Mouse (Mus musculus): ENCODE measurements around the gene Lrp4.
A peak's percentile ranks its signal among the peaks of the same experiment; 100 is the strongest.

Lrp4 gene

DNA sequence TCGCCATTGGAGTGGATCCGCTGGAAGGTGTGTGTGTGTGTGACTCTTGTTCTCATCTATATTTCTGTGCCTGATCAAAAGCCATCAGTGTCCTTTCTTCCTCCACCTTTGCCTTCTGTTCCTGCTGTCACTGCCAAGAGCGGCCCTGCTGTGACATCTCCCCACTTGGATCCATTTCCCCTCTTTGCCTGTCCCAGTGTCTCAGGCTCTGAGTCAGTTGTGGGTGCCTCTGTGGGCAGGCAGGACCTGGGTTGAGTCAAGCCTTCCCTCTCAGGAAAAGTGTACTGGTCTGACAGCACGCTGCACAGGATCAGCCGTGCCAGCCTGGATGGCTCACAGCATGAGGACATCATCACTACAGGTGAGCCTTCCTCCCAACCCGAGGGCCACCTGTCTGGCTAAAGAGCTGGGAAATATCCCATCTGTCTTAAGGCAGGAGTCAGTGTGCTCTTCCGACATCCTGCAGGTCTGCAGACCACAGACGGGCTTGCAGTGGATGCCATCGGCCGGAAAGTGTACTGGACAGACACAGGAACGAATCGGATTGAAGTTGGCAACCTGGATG is 34.8 kb downstream of the Lrp4 start:
- no peak for DNase-seq

DNA sequence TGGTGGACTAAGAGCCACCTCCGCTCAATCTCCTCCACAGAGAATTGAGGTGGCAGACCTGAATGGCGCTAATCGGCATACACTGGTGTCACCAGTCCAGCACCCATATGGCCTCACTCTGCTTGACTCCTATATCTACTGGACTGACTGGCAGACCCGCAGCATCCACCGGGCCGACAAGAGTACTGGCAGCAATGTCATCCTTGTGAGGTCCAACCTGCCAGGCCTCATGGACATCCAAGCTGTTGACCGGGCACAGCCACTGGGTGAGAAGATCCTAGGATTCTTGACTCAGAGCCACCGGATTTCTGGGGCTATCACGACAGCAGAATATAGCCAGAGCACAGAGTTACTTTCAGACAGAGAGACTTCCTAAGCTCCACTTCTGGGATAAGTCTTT is 36.7 kb downstream of the Lrp4 start:
- DNase-seq = no peak

- DNase-seq = no peak
Observed at GRCm38 (mm10) chr2:91498093-91498719, 40.9 kb downstream of the Lrp4 start.

DNA sequence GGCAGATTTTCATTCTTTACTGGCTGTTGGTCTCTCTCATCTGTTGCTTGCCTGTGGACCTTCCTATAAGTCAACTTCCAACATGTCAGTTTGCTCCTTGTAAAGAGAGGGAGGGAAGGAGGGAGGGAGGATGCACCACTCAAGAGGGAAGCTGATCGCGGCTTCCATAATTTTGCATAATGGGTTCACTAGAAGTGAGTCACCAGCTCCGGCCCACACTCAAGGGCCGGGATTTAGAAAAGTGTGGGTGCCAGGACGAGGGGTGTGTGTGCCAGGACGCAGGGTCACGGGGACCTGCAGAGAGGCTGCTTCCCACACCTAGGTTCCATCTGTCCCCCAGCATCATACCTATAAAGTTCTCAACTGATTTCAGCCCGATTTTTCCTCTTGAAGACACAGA is 50.8 kb downstream of the Lrp4 start:
- DNase-seq = peak; percentile 54

DNA sequence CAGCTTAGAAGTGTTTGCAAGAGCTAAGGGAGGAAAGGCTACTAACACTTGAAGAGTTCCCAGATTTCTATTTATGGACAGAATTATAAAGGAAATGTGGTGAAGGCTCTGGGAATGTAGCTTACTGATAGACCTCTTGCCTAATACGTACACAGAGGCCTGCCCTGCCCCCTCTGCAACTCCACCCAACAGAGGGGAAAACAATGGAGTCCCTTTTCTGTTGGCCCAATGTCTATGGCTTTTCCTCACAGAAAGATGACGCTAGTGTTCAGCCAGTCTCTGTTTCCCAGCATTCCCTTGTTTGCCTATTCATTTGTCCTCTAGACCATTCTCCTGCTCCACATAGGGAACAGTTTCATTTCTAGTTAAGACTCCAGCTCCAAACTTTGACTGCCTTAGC is 59.9 kb downstream of the Lrp4 start:
- peak; percentile 36 for DNase-seq

DNA sequence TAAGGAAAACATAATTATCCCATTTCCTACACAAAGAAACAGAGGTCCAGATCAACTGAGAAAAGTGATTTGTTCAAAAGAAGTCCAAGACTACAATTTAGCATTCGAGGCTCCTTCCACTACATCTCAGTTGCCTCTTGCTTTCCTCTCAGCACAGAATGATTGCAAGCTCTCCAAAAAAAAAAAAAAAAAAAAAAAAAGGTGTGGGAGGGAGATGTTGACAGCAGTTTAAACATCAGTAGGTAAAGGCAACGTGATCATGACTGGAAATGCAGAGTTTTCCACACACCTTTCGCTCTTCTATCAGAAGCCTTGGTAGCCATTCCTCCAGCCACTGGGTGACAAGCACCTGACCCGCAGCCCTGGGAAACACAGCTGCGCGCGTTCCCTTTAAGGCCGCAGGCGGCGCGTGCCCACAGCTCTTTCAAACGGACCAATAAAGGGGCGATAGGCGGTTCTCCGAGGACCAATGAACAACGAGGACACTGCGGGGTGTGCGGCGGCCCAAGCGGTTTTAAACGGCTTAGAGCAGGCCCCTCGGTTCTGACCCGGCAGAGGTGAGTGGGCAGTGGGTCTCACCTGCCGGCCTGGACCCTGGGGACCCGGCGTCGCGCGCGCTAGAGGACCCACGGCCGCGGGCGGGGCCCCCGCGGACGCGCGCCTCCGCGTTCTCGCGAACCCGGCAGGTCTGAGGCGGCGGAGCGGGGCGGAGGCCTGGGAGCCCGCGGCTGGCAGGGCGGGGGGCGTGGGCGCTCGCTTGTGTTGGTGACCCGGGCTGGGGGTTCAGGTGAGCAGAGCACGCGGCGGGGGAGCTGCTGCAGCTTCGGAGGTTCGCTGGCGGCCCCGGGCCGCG is 69.2 kb downstream of the Lrp4 start, which contains the start of gene Ckap5:
TSS of gene Ckap5 (plus strand) at position 469 of the 853 bp plus-strand sequence.
- DNase-seq = peak; percentile 95

DNA sequence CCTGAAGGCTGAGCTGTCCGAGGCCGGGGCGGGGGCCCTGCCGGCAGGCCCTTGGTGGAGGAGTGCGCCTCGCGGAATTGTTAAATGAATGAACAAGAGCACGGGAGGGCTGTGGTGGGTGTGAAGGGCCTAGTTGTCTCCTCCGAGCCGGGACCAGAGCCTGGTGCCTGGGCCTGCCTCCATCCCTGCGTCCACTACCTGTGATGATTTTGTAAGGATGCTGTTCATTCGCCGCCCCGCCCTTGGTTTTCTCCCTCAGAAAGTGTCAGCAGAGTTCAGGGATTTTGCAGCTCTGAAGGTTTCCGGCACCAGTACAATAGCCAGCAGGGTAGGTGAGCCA is 69.8 kb downstream of the Lrp4 start:
- DNase-seq = no peak

DNA sequence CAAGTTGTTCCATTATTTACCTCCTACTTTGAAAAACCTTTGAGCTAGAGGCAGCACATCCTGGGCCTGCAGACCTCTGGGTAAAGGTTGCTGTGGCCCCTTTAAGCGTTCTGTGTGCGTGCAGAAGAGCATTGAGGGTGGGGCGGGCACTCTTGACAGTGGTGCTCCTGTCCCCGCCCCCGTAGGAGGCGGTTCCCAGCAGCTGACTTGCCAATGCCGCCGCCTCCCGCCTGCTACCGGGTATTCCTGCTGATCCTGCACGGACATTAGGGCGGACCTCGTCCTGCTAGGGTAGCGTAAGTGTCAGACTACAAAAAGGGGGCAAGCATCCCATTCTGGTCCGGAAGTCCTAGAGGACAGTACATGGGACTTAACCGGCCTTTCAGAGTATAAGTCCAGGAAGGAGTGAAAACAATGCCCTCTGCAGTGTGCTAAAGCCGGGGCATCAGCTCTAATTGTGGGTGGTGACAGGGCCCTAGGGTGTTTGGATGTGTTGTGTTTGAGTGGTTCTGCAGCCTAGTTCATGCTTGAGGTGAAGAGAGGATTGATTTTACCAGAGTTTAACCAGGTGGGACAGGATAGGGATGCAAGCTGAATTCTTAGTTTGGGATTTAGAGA is 80.4 kb downstream of the Lrp4 start:
- peak; percentile 81 for DNase-seq
